Mouse (Mus musculus) stomach, embryonic 16.5 days (tissue): ENCODE results near the gene Mtx3. TPM values are rescaled to one million over a fixed set of nuclear protein-coding genes. Genes with fewer than 3 reads are reported as not detected.

Experiments
- ATAC-seq: fragments of 200-750 bp; cut with Nextera tagmentation; 2 replicates; pipeline ENCODE4 v1.8.0; 2017; ENCODE audit warnings: moderate number of reproducible peaks, moderate TSS enrichment; ENCODE audit not compliant: insufficient read depth, low FRiP score
- H3K27ac ChIP-seq: fragments of 300-500 bp; sonication (generic); 2 replicates; pipeline ENCODE4 v1.5.1; 2014; ENCODE audit warnings: low read length
- H3K27me3 ChIP-seq: fragments of 300-500 bp; sonication (generic); 2 replicates; pipeline ENCODE4 v1.6.1; 2014; ENCODE audit warnings: low read length, control low read depth, mixed read lengths; ENCODE audit not compliant: control insufficient read depth, insufficient read depth
- H3K36me3 ChIP-seq: fragments of 300-500 bp; sonication (generic); 2 replicates; pipeline ENCODE4 v1.6.1; 2014; ENCODE audit warnings: low read length; ENCODE audit not compliant: control insufficient read depth, insufficient read depth
- H3K4me1 ChIP-seq: fragments of 300-500 bp; sonication (generic); 2 replicates; pipeline ENCODE4 v1.6.1; 2014; ENCODE audit warnings: low read length, control low read depth, mixed read lengths; ENCODE audit not compliant: control insufficient read depth, insufficient read depth
- H3K4me2 ChIP-seq: fragments of 300-500 bp; sonication (generic); 2 replicates; pipeline ENCODE4 v1.6.1; 2014; ENCODE audit warnings: low read depth, low read length, mixed read lengths
- H3K4me3 ChIP-seq: fragments of 300-500 bp; sonication (generic); replicated peaks from 2 replicates; pipeline ENCODE4 v1.5.1; 2014; ENCODE audit warnings: mild to moderate bottlenecking, low read length
- H3K9ac ChIP-seq: fragments of 300-500 bp; sonication (generic); 2 replicates; pipeline ENCODE4 v1.6.1; 2014; ENCODE audit warnings: low read length
- H3K9me3 ChIP-seq: fragments of 300-500 bp; sonication (generic); replicated peaks from 2 replicates; pipeline ENCODE4 v1.6.1; 2016; ENCODE audit warnings: low read length, control low read depth; ENCODE audit not compliant: control insufficient read depth
- WGBS: fragments of 180-500 bp; shearing (Covaris S2); extraction: QIAGEN DNeasy Blood & Tissue Kit; methylation state at CpG from one replicate; pipeline ENCODE4 v1.1.7; 2014; 5-methylcytosine and 5-hydroxymethylcytosine counted together
- polyA plus RNA-seq: library from polyadenylated mRNA; unstranded; fragments of >200 nt; fragmentation: Nextera tagmentation; extraction: Ambion mirVana; gene quantifications from 2 replicates; pipeline ENCODE4 v1.2.1, GENCODE M21; 2015

The Mtx3 gene
- polyA plus RNA-seq, 1 experiment from 2014 or later = 2.8 TPM

GRCm38 (mm10) chr13:92833162-92833561, 11.4 kb upstream of the Mtx3 start:
- H3K27ac ChIP-seq = no peak overlapping the region
- no peaks in the 10 kb centered on the region for H3K9me3 ChIP-seq
- no peak for ATAC-seq
- H3K4me3 ChIP-seq = no peak overlapping the region
- no peak overlapping the region for H3K9ac ChIP-seq
- H3K4me2 ChIP-seq = no peak overlapping the region
- 78% methylated on average over 4 of the region's 4 CpGs for WGBS
- H3K36me3 ChIP-seq = no peaks in the 10 kb centered on the region
- H3K4me1 ChIP-seq = 0 out of 2 replicates have a peak, but pooled peaks cover 5% of the 10 kb centered on the region
- H3K27me3 ChIP-seq = no peaks in the 10 kb centered on the region

GRCm38 (mm10) chr13:92846438-92846837, 1.9 kb downstream of the Mtx3 start:
- ATAC-seq = no peak
- Histone ChIP-seq H3K4me3 (no peak overlapping the region), H3K4me1 (no peaks in the 10 kb centered on the region), H3K36me3 (peaks cover 7% of the 10 kb centered on the region), H3K4me2 (no peak overlapping the region), H3K9me3 (no peaks in the 10 kb centered on the region), H3K27me3 (no peaks in the 10 kb centered on the region), H3K9ac (no peak overlapping the region), H3K27ac (no peak overlapping the region)
- 52% methylated on average over 4 of the region's 4 CpGs for WGBS

GRCm38 (mm10) chr13:92847336-92847735, 2.8 kb downstream of the Mtx3 start:
- ATAC-seq = no peak
- Histone ChIP-seq H3K9ac (no peak overlapping the region), H3K27ac (no peak overlapping the region), H3K27me3 (no peaks in the 10 kb centered on the region), H3K4me3 (no peak overlapping the region), H3K36me3 (peaks cover 7% of the 10 kb centered on the region), H3K4me1 (no peaks in the 10 kb centered on the region), H3K4me2 (no peak overlapping the region), H3K9me3 (no peaks in the 10 kb centered on the region)
- 87% methylated on average over 7 of the region's 7 CpGs for WGBS

DNA sequence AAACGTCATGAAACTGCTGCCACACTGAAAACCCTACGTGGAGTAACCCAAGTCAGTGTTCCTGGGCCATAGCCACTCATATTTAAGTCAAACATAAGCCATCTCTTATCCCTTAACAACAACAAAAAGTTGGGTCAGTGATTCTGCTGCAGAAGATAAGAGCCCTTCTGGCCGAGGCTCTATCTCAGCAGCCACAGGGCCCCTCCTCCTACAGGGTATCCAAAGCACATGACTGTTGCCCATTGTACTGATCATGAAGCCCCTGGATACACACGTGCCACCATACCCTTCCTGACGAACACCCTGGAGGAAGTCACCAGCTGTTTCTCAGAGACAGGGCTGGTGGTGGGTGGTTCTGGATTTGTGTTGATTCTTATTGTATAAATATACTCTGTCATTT, 3.4 kb downstream of the Mtx3 start:
- no peaks in the 10 kb centered on the region for H3K9me3 ChIP-seq
- H3K27ac ChIP-seq = no peak overlapping the region
- H3K4me2 ChIP-seq = no peak overlapping the region
- H3K4me3 ChIP-seq = no peak overlapping the region
- H3K36me3 ChIP-seq = peaks cover 7% of the 10 kb centered on the region
- H3K27me3 ChIP-seq = no peaks in the 10 kb centered on the region
- 72% methylated on average over 5 of the region's 5 CpGs for WGBS
- H3K9ac ChIP-seq = no peak overlapping the region
- no peak for ATAC-seq
- no peaks in the 10 kb centered on the region for H3K4me1 ChIP-seq

DNA sequence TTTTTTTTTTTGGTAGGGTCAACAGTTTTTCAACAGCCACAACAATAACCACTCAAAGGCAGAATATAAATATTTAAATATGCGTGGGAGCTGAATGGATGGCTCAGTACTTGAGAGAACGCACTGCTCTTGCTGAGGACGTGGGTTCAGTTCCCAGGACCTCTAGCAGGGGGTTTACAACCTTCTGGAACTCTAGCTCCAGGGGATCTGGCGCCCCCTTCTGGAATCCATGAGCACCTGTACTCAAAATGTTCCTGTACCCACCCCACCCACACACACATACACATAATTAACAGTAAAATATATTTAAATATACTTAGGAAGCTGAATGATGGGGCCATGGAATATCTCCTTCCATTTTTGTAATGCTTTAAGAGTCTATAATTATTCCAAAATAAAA, 11.3 kb downstream of the Mtx3 start:
- no peaks in the 10 kb centered on the region for H3K27me3 ChIP-seq
- no peak for ATAC-seq
- H3K9me3 ChIP-seq = no peaks in the 10 kb centered on the region
- no peak overlapping the region for H3K4me3 ChIP-seq
- H3K4me1 ChIP-seq = no peaks in the 10 kb centered on the region
- WGBS = 71% methylated on average over 4 of the region's 4 CpGs
- H3K9ac ChIP-seq = no peak overlapping the region
- H3K27ac ChIP-seq = no peak overlapping the region
- no peak overlapping the region for H3K4me2 ChIP-seq
- H3K36me3 ChIP-seq = no peaks in the 10 kb centered on the region

DNA sequence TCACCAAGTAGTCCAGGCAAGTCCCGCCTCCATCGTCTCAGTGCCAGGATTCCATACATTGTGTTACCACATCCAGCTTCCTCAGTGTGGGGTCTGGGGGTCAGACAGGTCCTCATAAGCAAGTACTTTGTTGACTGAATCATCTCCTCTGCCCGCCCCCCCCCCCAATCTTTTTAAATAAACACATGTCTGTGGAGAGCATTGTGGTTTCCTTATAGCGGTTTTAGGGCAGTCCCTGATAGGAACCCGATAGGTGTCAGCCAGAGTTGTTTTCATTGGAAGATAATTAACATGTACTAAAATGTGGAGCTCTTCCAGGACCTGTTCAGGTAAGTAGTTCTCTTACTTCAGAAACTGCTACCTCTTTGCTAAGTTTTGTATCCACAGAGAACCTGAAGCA, 14.2 kb downstream of the Mtx3 start:
- Histone ChIP-seq H3K36me3 (no peaks in the 10 kb centered on the region), H3K9ac (no peak overlapping the region), H3K4me1 (no peaks in the 10 kb centered on the region), H3K4me2 (no peak overlapping the region), H3K4me3 (no peak overlapping the region), H3K9me3 (no peaks in the 10 kb centered on the region), H3K27me3 (no peaks in the 10 kb centered on the region), H3K27ac (no peak overlapping the region)
- ATAC-seq = no peak
- 55% methylated on average over 5 of the region's 5 CpGs for WGBS

- 77% methylated on average over 4 of the region's 4 CpGs for WGBS
- Histone ChIP-seq H3K4me3 (no peak overlapping the region), H3K27me3 (no peaks in the 10 kb centered on the region), H3K9me3 (no peaks in the 10 kb centered on the region), H3K4me2 (no peak overlapping the region), H3K9ac (no peak overlapping the region), H3K27ac (no peak overlapping the region), H3K4me1 (no peaks in the 10 kb centered on the region), H3K36me3 (no peaks in the 10 kb centered on the region)
- ATAC-seq = no peak
Observed at GRCm38 (mm10) chr13:92859959-92860358, 15.4 kb downstream of the Mtx3 start.

GRCm38 (mm10) chr13:92865358-92865757, 20.8 kb downstream of the Mtx3 start:
- 43% methylated on average over 7 of the region's 7 CpGs for WGBS
- Histone ChIP-seq H3K36me3 (no peaks in the 10 kb centered on the region), H3K9ac (no peak overlapping the region), H3K4me2 (no peak overlapping the region), H3K9me3 (no peaks in the 10 kb centered on the region), H3K4me1 (no peaks in the 10 kb centered on the region), H3K4me3 (no peak overlapping the region), H3K27ac (no peak overlapping the region), H3K27me3 (no peaks in the 10 kb centered on the region)
- peak; percentile 40; the same call in 1 of the 2 replicates for ATAC-seq

DNA sequence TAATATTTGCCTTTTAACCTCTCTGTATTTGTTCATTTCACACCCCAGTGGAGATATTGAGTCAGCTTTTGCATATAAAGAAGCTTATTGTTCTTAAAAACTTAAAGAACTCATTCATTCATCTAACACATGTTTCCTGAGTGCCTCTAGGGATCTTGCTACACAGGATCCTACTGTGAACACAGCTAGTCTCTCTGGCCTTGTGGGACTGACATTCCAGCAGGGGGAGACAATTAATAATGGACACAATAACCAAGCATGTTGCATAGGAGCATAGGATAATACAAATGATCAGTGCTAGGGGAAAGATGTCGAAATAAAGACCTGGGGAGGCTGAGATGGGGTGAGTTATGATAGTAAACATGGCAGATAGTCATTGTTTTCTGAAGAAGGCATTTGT, 22.1 kb downstream of the Mtx3 start:
- H3K4me3 ChIP-seq = no peak overlapping the region
- no peak overlapping the region for H3K27ac ChIP-seq
- ATAC-seq = no peak
- no peak overlapping the region for H3K4me2 ChIP-seq
- H3K36me3 ChIP-seq = no peaks in the 10 kb centered on the region
- H3K27me3 ChIP-seq = no peaks in the 10 kb centered on the region
- H3K4me1 ChIP-seq = no peaks in the 10 kb centered on the region
- no peak overlapping the region for H3K9ac ChIP-seq
- WGBS = 71% methylated on average over 1 of the region's 1 CpGs
- H3K9me3 ChIP-seq = no peaks in the 10 kb centered on the region

DNA sequence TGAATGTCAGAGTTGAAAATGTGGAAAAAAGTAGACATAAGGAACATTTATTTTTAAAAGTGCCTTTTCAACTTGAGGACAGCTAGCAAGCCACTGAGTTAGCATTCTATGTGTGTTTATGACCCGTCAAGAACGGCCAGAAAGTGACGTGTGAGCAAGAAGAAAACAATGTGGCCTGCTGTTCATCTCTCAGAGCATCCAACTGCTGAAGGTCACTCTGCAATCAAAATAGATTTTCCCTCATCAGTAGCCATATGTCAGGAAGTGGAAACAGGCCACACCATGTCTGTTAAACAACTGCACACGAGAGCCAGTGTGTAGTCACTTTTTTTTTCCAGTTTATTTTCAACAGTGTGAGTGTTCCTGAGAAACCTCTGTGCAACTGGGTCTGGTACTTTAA, 35.0 kb downstream of the Mtx3 start:
- Histone ChIP-seq H3K27me3 (no peaks in the 10 kb centered on the region), H3K27ac (no peak overlapping the region), H3K9ac (no peak overlapping the region), H3K9me3 (no peaks in the 10 kb centered on the region), H3K4me2 (no peak overlapping the region), H3K4me1 (peaks cover 8% of the 10 kb centered on the region; the same call in 1 of the 2 replicates), H3K36me3 (no peaks in the 10 kb centered on the region), H3K4me3 (no peak overlapping the region)
- no peak for ATAC-seq
- WGBS = 59% methylated on average over 4 of the region's 4 CpGs
